Mouse (Mus musculus): ENCODE measurements around the gene Adam21.

DNA sequence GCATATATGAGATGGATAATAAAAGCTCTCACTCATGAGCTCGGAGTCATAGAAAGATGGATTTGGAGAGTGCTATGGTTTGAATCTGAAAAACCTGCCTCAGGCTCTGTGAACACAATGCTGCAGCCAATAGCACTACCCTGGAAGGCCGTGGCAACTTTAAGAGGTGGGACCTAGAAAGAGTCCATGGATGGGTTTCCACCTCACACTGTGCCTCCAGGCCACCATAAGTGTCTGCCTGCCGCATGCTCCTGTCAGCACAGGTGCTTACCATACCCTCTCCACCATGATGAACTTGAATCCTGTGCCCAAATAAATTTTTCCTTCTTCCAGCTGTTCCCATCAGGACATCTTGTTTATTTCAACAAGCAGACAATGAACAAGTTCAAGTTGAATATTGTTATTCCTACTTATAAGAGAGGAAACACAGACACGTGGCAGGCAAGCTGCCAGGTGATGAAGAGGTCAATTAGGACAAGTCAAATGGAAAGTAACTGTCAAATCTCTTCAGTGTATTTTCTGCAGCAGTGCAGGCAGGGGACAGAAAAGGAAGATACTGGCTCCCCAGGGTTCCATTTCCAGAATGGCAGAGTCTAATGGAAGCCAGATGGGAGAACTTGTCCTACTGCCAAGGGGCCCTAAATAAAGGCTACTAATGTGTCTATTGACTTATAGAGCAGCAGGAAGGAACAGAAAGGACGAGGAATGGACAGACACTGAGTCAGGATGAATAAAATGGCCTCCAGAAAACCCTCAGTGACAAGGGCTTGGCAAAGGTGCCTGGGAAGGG is 36.9 kb upstream of the Adam21 start:
- no peak for TF ChIP-seq POLR2A (IDR thresholded peaks at IDR 0.05; ENCODE audit: low read depth, low read length)
- no peak for TF ChIP-seq CTCF (IDR thresholded peaks at IDR 0.05; ENCODE audit: borderline replicate concordance, insufficient read depth, low read length)

All from embryonic fibroblast, embryonic 13.5 days (primary cell).